Mouse (Mus musculus) MEL (cell line): ENCODE data around the gene Dlg2.

Experiments
- CHD1 ChIP-seq: IDR thresholded peaks from 2 replicates; pipeline ENCODE4 v1.6.1; 2012; ENCODE audit warnings: low read depth, mild to moderate bottlenecking, inconsistent platforms, low read length, improper control_type of control experiment
- CTCF ChIP-seq, 3 experiments: IDR thresholded peaks in 2 of 3; conservative IDR thresholded peaks in 1 of 3; 2 replicates each; pipeline ENCODE4 v1.5.1; 2011 to 2012; ENCODE audit warnings: low read length in 3 of 3, low read depth in 2 of 3, mild to moderate bottlenecking in 2 of 3, improper control_type of control experiment in 1 of 3, inconsistent platforms in 1 of 3, mixed read lengths in 1 of 3, moderate library complexity in 1 of 3; ENCODE audit not compliant: control insufficient read depth in 1 of 3, insufficient read depth in 1 of 3, poor library complexity in 1 of 3, severe bottlenecking in 1 of 3
- KAT2A ChIP-seq: conservative IDR thresholded peaks from 2 replicates; pipeline ENCODE4 v1.6.1; 2012; ENCODE audit warnings: low read depth, low read length, improper control_type of control experiment, inconsistent platforms
- POLR2A ChIP-seq, 2 experiments: IDR thresholded peaks; 2 replicates each; pipeline ENCODE4 v1.6.1; 2011 to 2012; ENCODE audit warnings: low read length in 2 of 2, mild to moderate bottlenecking in 2 of 2, control low read depth in 1 of 2, improper control_type of control experiment in 1 of 2, low read depth in 1 of 2, moderate library complexity in 1 of 2; ENCODE audit not compliant: control insufficient read depth in 1 of 2, insufficient read depth in 1 of 2, poor library complexity in 1 of 2
- POLR2AphosphoS2 ChIP-seq: IDR thresholded peaks from 2 replicates; pipeline ENCODE4 v1.6.1; 2011; ENCODE audit warnings: low read length, improper control_type of control experiment
- RAD21 ChIP-seq: IDR thresholded peaks from 2 replicates; pipeline ENCODE4 v1.6.1; 2011; ENCODE audit warnings: mild to moderate bottlenecking, low read depth, low read length, improper control_type of control experiment
- RCOR1 ChIP-seq: IDR thresholded peaks from 2 replicates; pipeline ENCODE4 v1.6.1; 2012; ENCODE audit warnings: low read depth, mild to moderate bottlenecking, inconsistent platforms, low read length, improper control_type of control experiment

DNA sequence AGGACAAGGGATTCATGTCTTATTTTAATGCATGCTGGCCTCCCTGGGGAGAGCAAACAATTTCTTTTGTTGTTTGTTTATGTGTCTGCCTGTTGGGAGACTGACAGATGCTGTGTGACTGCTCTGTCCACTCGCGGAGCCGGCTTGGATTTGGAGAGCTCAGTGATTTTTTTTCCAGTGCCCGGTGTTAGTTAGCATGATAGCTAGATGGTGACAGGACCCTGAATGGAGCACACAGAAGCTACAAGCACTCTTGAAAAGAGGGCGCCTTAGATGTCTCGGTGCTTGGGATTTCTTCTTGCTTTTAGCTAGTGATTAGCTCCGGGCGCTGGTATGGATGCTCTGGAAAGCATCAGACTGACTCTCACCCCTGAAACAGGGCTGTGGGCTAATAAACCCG lies 786.5 kb downstream of the Dlg2 start:
- TF ChIP-seq RCOR1 (no peak), CTCF (IDR thresholded peaks at IDR 0.05 in 2 of 3, conservative IDR thresholded peaks at IDR 0.05 in 1 of 3; ENCODE audit: control insufficient read depth in 1 of 3, insufficient read depth in 1 of 3, low read depth in 2 of 3, low read length in 3 of 3, poor library complexity in 1 of 3, severe bottlenecking in 1 of 3) (no peak), POLR2AphosphoS2 (no peak), KAT2A (no peak), RAD21 (no peak), CHD1 (no peak), POLR2A (IDR thresholded peaks at IDR 0.05; ENCODE audit: control insufficient read depth in 1 of 2, insufficient read depth in 1 of 2, low read depth in 1 of 2, low read length in 2 of 2, poor library complexity in 1 of 2) (no peak)
